In genomic region chr3:30051287-30051686, GRCm38 (mm10) we compare ENCODE assay signal across 17 mouse cellular contexts.
"Had no signal": no experiment of that assay in that cellular context is flagged by ENCODE, and none has a peak within 500 bp of the region (broad histone marks: within the 10 kb centered on the region; RNA-seq: fewer than 3 reads in every experiment).

No protein-coding gene starts in this region.

- H3K4me1 ChIP-seq: liver, embryonic 13.5 days; liver, embryonic 15.5 days; midbrain, embryonic 12.5 days; neural tube, embryonic 12.5 days had no signal

- H3K27ac ChIP-seq: liver, embryonic 13.5 days; liver, embryonic 15.5 days; lung, embryonic 15.5 days; macrophage; midbrain, embryonic 12.5 days; neural tube, embryonic 12.5 days had no signal

- ATAC-seq: liver, postnatal 0 days; lung, postnatal 0 days; midbrain, embryonic 16.5 days had no signal

- H3K9ac ChIP-seq: liver, embryonic 13.5 days; liver, embryonic 15.5 days; liver, postnatal 0 days; lung, embryonic 15.5 days; midbrain, embryonic 12.5 days; neural tube, embryonic 12.5 days had no signal

- H3K9me3 ChIP-seq: liver, embryonic 13.5 days; liver, embryonic 15.5 days; lung, embryonic 15.5 days; megakaryocyte, embryonic 14.5 days; midbrain, embryonic 12.5 days; neural tube, embryonic 12.5 days had no signal

- H3K4me2 ChIP-seq: liver, embryonic 13.5 days; liver, embryonic 15.5 days; lung, embryonic 15.5 days; midbrain, embryonic 12.5 days; neural tube, embryonic 12.5 days had no signal

- H3K4me3 ChIP-seq: liver, embryonic 13.5 days; liver, embryonic 15.5 days; lung, embryonic 15.5 days; megakaryocyte, embryonic 14.5 days; midbrain, embryonic 12.5 days; neural tube, embryonic 12.5 days had no signal

- H3K36me3 ChIP-seq: liver, embryonic 13.5 days; liver, embryonic 15.5 days; lung, embryonic 15.5 days; midbrain, embryonic 12.5 days; neural tube, embryonic 12.5 days had no signal

- H3K27me3 ChIP-seq: liver, embryonic 13.5 days; liver, embryonic 15.5 days; lung, embryonic 15.5 days; megakaryocyte, embryonic 14.5 days; midbrain, embryonic 12.5 days; neural tube, embryonic 12.5 days had no signal

- DNase-seq: liver, embryonic 13.5 days; liver, postnatal 0 days; lung, adult 2 months; lung, postnatal 14 days; midbrain, embryonic 14.5 days; right cerebral cortex, postnatal 14 days; spleen, adult 18-20 months; thymus, postnatal 14 days; thymus, postnatal 36 days had no signal
